Comparison of ENCODE assay signal across 19 mouse cellular contexts in genomic region chr1:102735392-102735791, GRCm38 (mm10).
DNase-seq lines count a peak whose midpoint lies in the region; ATAC-seq and TF ChIP-seq lines count a peak whose summit lies in the region.
"Had no signal": no experiment of that assay in that cellular context is flagged by ENCODE, and none has a peak within 500 bp of the region (broad histone marks: within the 10 kb centered on the region; RNA-seq: fewer than 3 reads in every experiment).

No protein-coding gene starts in this region.

- WGBS in liver, adult 2 months = 22% methylated on average over 3 of the region's 3 CpGs
- 39% methylated on average over 3 of the region's 3 CpGs for WGBS in stomach, embryonic 15.5 days
- WGBS in stomach, postnatal 0 days = 28% methylated on average over 3 of the region's 3 CpGs

- H3K27me3 ChIP-seq in liver, adult 2 months (ENCODE audit: control insufficient read depth, insufficient read depth, low read length) = no peaks in the 10 kb centered on the region
- H3K27me3 ChIP-seq in stomach, embryonic 15.5 days (replicated peaks) = no peaks in the 10 kb centered on the region
- H3K27me3 ChIP-seq in stomach, postnatal 0 days (ENCODE audit: control insufficient read depth, insufficient read depth, low read length) = no peaks in the 10 kb centered on the region
- H3K27me3 ChIP-seq: CH12.LX, Patski had no signal

- peak; percentile 94 for DNase-seq in liver, adult 2 months (ENCODE audit: extremely low read depth, low read depth, low spot score)
- no peak for DNase-seq in liver
- no peak for DNase-seq in stomach, postnatal 0 days (ENCODE audit: low spot score)
- DNase-seq: adrenal gland, adult 2 months; adrenal gland, adult 8-10 months; adrenal gland, postnatal 10 days; adrenal gland, postnatal 14 days; adrenal gland, postnatal 25 days; adrenal gland, postnatal 36 days; B cell, adult 2 months; cerebellum, adult 11 months; cerebellum, adult 11-12 months; cerebellum, adult 18-20 months had no signal

- H3K4me3 ChIP-seq in liver, adult 2 months (ENCODE audit: insufficient read depth, low read depth, low read length) = no peak overlapping the region
- H3K4me3 ChIP-seq in stomach, embryonic 15.5 days (replicated peaks) = no peak overlapping the region
- H3K4me3 ChIP-seq in stomach, postnatal 0 days (ENCODE audit: low read depth, low read length) = no peak overlapping the region

- peak; percentile 65 for ATAC-seq in stomach, embryonic 15.5 days (ENCODE audit: insufficient read depth, low FRiP score, low read depth)
- ATAC-seq in stomach, postnatal 0 days (ENCODE audit: low FRiP score, low TSS enrichment) = no peak
- ATAC-seq: activated CD4-positive, CD25-positive, alpha-beta regulatory T cell, adult 4 months; CD4-positive, CD25-positive, alpha-beta regulatory T cell, adult 4 months; Patski had no signal

- no peak for TF ChIP-seq CTCF in liver, adult 2 months (IDR thresholded peaks at IDR 0.05; ENCODE audit: low read depth, low read length)
- no peak for TF ChIP-seq CTCF in stomach, postnatal 0 days (IDR thresholded peaks at IDR 0.05; ENCODE audit: low read depth)

- no peaks in the 10 kb centered on the region for H3K79me2 ChIP-seq in liver, adult 2 months (ENCODE audit: control insufficient read depth, insufficient read depth, low read length)

- H3K9ac ChIP-seq in liver, adult 2 months (ENCODE audit: low read depth, low read length) = no peak overlapping the region
- no peak overlapping the region for H3K9ac ChIP-seq in stomach, embryonic 15.5 days
- no peak overlapping the region for H3K9ac ChIP-seq in stomach, postnatal 0 days (ENCODE audit: low read length)

- peaks cover 1% of the 10 kb centered on the region; the same call in 1 of the 2 replicates for H3K4me1 ChIP-seq in liver, adult 2 months (ENCODE audit: control insufficient read depth, insufficient read depth, low read length)
- H3K4me1 ChIP-seq in stomach, embryonic 15.5 days = no peaks in the 10 kb centered on the region
- H3K4me1 ChIP-seq in stomach, postnatal 0 days (replicated peaks; ENCODE audit: control insufficient read depth, insufficient read depth) = no peaks in the 10 kb centered on the region

- no peak for TF ChIP-seq EP300 in stomach, postnatal 0 days (optimal IDR thresholded peaks at IDR 0.05)

- no peaks in the 10 kb centered on the region for H3K9me3 ChIP-seq in stomach, embryonic 15.5 days
- H3K9me3 ChIP-seq in stomach, postnatal 0 days (ENCODE audit: control insufficient read depth, low read length) = no peaks in the 10 kb centered on the region
- H3K9me3 ChIP-seq: G1E had no signal

- no peak overlapping the region for H3K4me2 ChIP-seq in stomach, embryonic 15.5 days
- H3K4me2 ChIP-seq in stomach, postnatal 0 days (replicated peaks; ENCODE audit: low read depth) = no peak overlapping the region

- H3K27ac ChIP-seq in liver, adult 2 months (replicated peaks; ENCODE audit: insufficient read depth, low read depth, low read length) = no peak overlapping the region
- H3K27ac ChIP-seq in stomach, embryonic 15.5 days = no peak overlapping the region
- H3K27ac ChIP-seq in stomach, postnatal 0 days (replicated peaks) = no peak overlapping the region

- TF ChIP-seq POLR2A in liver, adult 2 months (IDR thresholded peaks at IDR 0.05; ENCODE audit: extremely low read depth, insufficient read depth, low read length) = no peak

- no peaks in the 10 kb centered on the region for H3K36me3 ChIP-seq in liver, adult 2 months (ENCODE audit: control insufficient read depth, insufficient read depth, low read length)
- no peaks in the 10 kb centered on the region for H3K36me3 ChIP-seq in stomach, embryonic 15.5 days
- no peaks in the 10 kb centered on the region for H3K36me3 ChIP-seq in stomach, postnatal 0 days (ENCODE audit: control insufficient read depth, insufficient read depth, low read length)
- H3K36me3 ChIP-seq: G1E had no signal
